Mouse (Mus musculus) megakaryocyte, adult 5-6 weeks (primary cell): ENCODE measurements around the gene Gm3045. TPM values are rescaled to one million over a fixed set of nuclear protein-coding genes. Genes with fewer than 3 reads are reported as not detected.

Experiments
- ATAC-seq: 2 replicates; pipeline ENCODE4 v1.8.0; 2016; ENCODE audit warnings: mild to moderate bottlenecking, inconsistent platforms; ENCODE audit not compliant: poor library complexity, severe bottlenecking
- total RNA-seq, 2 experiments: library from RNA; stranded (forward) in 1 of 2; stranded (reverse) in 1 of 2; fragments of 153-499, 151-499 nt in 1 of 2; fragments of 221-1000, 200-1000 nt in 1 of 2; gene quantifications; 2 replicates each; pipeline versions ENCODE4 v1.2.3 to v1.2.4; 2015 to 2017

Gene Gm3045
- not detected in 2 replicates for total RNA-seq (2015)
- not detected in 2 replicates for total RNA-seq (2017)

DNA sequence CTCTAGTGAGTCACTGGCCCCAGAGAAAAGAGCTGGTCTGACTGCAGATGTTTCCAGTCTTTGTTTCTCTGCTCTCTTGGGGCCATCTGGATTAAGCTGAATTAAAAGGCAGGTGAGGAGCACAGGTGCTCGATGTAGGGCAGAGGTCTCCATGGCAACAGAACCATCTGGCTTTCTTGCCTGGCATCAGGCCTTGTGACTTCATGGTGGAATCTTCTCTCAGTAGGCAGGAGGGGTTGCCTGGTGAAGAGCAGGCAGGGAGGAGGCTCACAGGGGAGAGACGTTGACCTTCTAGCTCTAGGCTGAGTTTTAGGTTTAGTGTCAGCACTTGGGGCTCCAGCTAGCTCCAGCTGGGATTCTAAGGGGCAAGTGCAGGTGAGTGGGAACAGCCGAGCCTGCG is at the start of gene Gm3045:
TSS of gene Gm3045 (plus strand) at position 230 of the 400 bp plus-strand sequence.
- no peak for ATAC-seq

- ATAC-seq: no peak
These were observed 45.3 kb upstream of the Gm3045 start for GRCm38 (mm10) chr13:56380855-56381685.

DNA sequence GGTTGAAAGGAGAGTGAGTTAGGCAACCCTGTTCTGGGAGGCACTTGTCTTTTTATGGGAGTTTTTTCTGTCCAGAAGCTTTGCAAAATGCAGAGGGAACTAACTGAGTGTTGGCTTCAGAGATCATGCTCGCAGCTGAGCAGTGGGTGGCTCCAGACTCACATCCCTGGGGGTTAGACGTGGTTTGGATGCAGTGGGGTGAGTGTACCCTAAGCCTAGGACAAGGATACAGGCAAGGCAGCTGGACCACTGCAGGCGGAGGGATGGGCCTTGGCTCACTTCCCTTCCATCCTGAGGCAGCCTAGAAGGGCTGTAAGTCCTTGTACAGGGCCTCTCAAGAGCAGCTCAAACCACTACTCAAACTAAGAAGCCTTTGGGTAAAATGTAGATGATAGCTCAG is 43.0 kb upstream of the Gm3045 start:
- ATAC-seq: no peak

GRCm38 (mm10) chr13:56386411-56386810 is 40.0 kb upstream of the Gm3045 start:
- no peak for ATAC-seq

DNA sequence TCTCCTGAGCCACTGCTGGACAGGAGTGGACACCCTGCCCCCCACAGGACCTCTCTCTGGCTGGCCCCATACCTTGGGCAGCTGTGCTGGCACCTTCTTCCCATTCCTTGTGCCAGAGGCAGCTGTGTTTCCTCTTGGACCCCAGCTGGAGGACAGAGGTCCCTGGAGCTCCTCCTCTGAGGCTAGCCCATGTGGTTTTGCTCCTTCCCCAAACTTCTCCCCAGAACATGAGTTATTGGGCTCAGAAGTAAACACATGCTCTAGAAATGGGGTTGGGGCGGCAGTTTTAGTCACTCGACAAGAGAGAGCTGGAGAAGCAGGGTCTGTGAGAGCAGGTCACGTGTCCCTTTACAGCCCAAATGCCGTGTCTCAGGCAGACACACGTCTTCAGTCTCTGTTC is 39.0 kb upstream of the Gm3045 start:
- no peak for ATAC-seq

- no peak for ATAC-seq
These were observed 38.4 kb upstream of the Gm3045 start for GRCm38 (mm10) chr13:56388042-56388441.

- no peak for ATAC-seq
These were observed 28.8 kb upstream of the Gm3045 start for GRCm38 (mm10) chr13:56397572-56397971.

DNA sequence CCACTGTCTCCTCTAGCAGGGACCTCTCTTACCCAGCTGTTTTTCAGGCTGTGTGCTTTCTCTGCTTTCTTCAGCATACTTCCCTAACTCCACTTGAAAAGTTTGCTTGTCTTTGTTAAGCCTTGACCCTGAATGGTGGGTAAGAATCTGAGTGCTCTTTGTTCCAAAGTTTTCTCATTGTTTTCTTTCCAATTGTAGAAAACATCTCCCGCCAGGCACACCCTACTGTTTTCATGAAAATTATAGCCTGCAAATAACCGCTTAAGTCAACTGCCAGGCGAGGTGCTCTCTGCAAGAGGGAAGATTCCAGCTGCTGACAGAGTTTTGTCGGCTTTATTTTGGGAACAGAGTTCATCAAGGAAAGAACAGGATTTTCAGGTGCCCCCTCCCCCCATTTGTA is 25.2 kb upstream of the Gm3045 start:
- no peak for ATAC-seq

DNA sequence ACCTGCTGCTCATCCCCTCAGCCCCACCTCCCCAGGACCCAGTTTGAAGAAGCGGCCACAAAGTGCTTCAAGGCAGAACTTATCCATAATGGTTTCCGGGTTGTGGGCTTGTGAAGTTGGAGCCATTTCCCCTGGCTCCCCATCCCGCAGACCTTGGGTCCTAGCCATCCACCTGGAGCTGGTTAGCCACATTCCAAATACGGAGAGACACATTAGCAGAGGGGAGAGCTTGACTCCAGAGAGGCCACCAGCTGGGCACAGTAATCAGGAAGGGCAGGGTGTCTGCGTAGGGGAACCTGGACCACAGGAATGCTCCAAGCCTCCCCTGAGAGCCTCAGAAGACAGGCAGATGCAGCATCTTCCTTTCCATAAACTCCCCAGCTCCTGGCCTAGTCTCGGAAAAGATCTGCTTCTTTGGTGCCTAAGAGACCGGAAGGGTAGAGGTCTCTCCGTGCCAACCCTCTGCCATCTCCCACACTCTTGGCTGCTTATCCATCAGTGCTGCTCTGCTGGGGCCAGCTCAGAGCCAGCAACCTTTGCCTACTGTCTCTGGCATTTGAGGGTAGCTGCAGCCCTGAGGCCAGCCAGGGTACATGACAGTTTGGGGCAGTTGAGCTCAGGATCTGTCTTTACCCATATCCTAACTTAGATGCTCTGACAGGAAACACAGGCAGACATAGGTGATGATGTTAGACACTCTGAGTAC is 22.9 kb upstream of the Gm3045 start:
- ATAC-seq: no peak

- no peak for ATAC-seq
These were observed 21.8 kb upstream of the Gm3045 start for GRCm38 (mm10) chr13:56404511-56405140.

- no peak for ATAC-seq
These were observed 14.0 kb upstream of the Gm3045 start for GRCm38 (mm10) chr13:56412286-56412873.

- ATAC-seq: no peak
These were observed 7.5 kb upstream of the Gm3045 start for GRCm38 (mm10) chr13:56418685-56419483.

- ATAC-seq: no peak
These were observed 6.9 kb upstream of the Gm3045 start for GRCm38 (mm10) chr13:56419538-56419937.

GRCm38 (mm10) chr13:56422072-56422723 is 4.2 kb upstream of the Gm3045 start:
- no peak for ATAC-seq

DNA sequence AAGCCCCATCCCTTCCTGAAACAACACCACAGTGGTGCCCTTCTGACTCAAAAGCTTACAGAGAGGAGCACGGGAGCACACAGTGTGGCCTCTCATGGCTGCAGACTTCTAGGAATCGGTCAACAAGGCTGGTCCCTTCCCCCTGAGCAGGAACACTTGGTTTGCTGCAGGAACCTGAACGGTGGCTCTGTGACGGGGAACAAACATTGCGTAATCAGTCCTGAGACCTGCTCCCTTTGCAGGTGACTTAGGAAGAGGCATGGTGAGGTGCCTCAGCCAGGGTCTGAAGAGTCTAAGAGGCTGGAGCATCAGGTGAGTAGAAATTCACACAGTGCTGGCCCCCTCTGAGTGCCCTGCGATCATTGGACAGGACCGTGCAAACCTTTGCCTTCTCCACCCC is 463 bp upstream of the Gm3045 start:
- ATAC-seq: no peak

DNA sequence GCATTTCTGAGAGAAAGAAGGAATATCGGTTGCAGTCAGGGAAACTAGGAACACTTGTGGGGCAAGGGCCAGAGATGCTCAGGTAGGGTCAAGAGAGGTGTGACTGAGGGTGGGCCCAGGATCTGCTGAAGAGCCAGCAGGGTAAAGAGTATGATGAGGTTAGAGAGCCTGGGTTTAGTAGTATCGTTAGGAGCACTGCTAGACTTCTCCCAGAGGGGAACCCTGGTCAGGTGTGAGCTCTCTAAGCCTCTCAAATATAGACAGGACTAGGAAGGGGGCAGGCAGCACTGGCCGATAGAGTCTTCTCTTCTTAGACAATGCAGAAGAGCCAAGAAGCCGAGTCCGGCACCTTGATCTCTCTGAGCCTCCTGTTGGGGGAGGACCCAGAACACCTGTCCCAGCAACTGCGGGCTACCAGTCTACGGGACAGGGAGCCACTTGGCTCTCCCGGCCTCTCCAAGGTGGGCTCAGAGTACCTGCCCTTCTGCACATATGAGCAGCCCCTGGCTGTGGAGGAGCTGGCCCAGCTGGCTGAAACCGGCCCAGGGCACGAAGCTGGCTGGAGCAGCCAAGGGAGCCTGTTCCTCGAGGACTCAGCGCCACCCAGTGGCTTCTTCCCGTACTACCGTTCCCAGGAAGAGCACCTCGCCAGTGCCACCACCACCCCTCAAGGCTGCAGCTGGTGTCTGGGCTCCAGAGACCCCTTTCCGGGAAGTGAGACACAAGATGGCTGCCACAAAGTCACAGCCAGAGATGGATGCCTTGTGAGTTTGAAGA is 2.5 kb downstream of the Gm3045 start:
- ATAC-seq: peak; percentile 47

DNA sequence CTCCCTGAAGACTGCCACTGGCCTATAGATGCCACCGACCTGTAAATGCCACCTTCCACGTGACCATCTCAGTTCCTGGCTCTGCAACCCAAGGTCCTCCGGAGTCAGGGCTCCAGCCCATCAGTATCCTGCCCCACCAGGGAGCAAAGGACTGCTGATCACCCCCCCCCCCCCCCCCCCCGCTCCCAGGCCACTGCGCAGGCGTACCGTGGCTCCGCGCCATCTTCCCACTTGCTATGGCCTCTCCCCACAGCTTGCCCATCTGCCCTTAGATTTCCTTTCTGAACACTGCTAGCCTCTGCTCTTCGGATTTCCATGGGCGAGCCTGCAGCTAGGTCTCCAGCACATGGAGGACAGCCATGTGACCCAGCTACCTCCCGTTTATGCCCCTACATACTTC is 6.1 kb downstream of the Gm3045 start:
- no peak for ATAC-seq

- ATAC-seq: no peak
These were observed 7.1 kb downstream of the Gm3045 start for GRCm38 (mm10) chr13:56433466-56433865.

DNA sequence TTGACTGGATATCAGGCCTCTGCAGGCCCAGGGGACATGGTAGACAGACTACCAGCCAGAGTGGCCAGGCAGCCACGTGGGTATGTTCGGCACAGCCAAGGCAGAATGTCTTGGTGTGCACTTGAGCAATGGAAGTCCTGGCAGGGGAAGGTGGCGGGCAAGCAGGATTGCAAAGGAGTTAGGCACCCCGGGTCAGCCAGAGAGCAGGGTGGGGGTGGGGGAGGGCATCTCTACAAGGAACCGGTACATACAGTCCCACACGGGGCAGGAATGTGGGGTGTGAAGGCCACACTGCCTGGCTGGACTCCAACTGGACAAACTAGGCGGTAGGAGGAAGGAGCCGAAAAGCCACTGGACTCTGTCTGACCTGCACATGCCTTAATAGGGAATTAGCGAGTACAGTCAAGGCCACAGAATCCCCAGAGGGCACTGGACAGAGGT is 7.9 kb downstream of the Gm3045 start:
- ATAC-seq: no peak
